Mouse (Mus musculus): ENCODE data around the gene Gm20696.

Gene Gm20696

GRCm38 (mm10) chr6:99523679-99524370 is 142.8 kb downstream of the Gm20696 start:
- in situ Hi-C loops (cut with MboI, MseI), result loop anchor here in 1 of 2 experiments (5.0 to 10.0 kb wide), 2 partner anchors 252 to 489 kb away; no protein-coding TSS in a partner anchor

- in situ Hi-C loops (cut with MboI, MseI), result loop anchor here in 1 of 2 experiments (5.0 to 10.0 kb wide), 2 partner anchors 251 to 488 kb away; no protein-coding TSS in a partner anchor
Measured at GRCm38 (mm10) chr6:99523109-99523632, 143.4 kb downstream of the Gm20696 start.

GRCm38 (mm10) chr6:99522359-99523108 is 144.1 kb downstream of the Gm20696 start, which contains the start of gene Foxp1:
TSS of gene Foxp1 (minus strand) at chr6:99522721.
- in situ Hi-C loops (cut with MboI, MseI), result loop anchor here in 1 of 2 experiments (5.0 to 10.0 kb wide), 2 partner anchors 250 to 488 kb away; no protein-coding TSS in a partner anchor

GRCm38 (mm10) chr6:99521641-99522358 is 144.8 kb downstream of the Gm20696 start:
- in situ Hi-C loops (cut with MboI, MseI), result loop anchor here in 1 of 2 experiments (5.0 to 10.0 kb wide), 2 partner anchors 249 to 487 kb away; no protein-coding TSS in a partner anchor

GRCm38 (mm10) chr6:99521038-99521640 is 145.5 kb downstream of the Gm20696 start:
- in situ Hi-C loops (cut with MboI, MseI), result loop anchor here in 1 of 2 experiments (5.0 to 10.0 kb wide), 2 partner anchors 249 to 486 kb away; no protein-coding TSS in a partner anchor

GRCm38 (mm10) chr6:99520676-99521037 is 145.9 kb downstream of the Gm20696 start:
- in situ Hi-C loops (cut with MboI, MseI), result loop anchor here in 1 of 2 experiments (5.0 to 10.0 kb wide), 2 partner anchors 248 to 486 kb away; no protein-coding TSS in a partner anchor

- in situ Hi-C loops (cut with MboI, MseI), result loop anchor here in 1 of 2 experiments (5.0 to 10.0 kb wide), 2 partner anchors 248 to 485 kb away; no protein-coding TSS in a partner anchor
Measured at GRCm38 (mm10) chr6:99519806-99520675, 146.6 kb downstream of the Gm20696 start.

- in situ Hi-C loops (cut with MboI, MseI), result no loop called here
Measured at GRCm38 (mm10) chr6:99519052-99519451, 147.5 kb downstream of the Gm20696 start.

- in situ Hi-C loops (cut with MboI, MseI), result no loop called here
Measured at GRCm38 (mm10) chr6:99515667-99516199, 150.9 kb downstream of the Gm20696 start.

GRCm38 (mm10) chr6:99511862-99512261 is 154.7 kb downstream of the Gm20696 start:
- in situ Hi-C loops (cut with MboI, MseI), result no loop called here

- in situ Hi-C loops (cut with MboI, MseI), result loop anchor here in 1 of 2 experiments (10.0 kb wide), 1 partner anchor 1704 kb away; the partner anchor contains the start of gene Mitf
Measured at GRCm38 (mm10) chr6:99509189-99509592, 157.4 kb downstream of the Gm20696 start.

- in situ Hi-C loops (cut with MboI, MseI), result loop anchor here in 1 of 2 experiments (10.0 kb wide), 1 partner anchor 1702 kb away; the partner anchor contains the start of gene Mitf
Measured at GRCm38 (mm10) chr6:99506816-99507215, 159.8 kb downstream of the Gm20696 start.

GRCm38 (mm10) chr6:99503741-99504140 is 162.9 kb downstream of the Gm20696 start:
- in situ Hi-C loops (cut with MboI, MseI), result loop anchor here in 1 of 2 experiments (10.0 kb wide), 1 partner anchor 1699 kb away; the partner anchor contains the start of gene Mitf

- in situ Hi-C loops (cut with MboI, MseI), result loop anchor here in 1 of 2 experiments (10.0 kb wide), 1 partner anchor 1698 kb away; the partner anchor contains the start of gene Mitf
Measured at GRCm38 (mm10) chr6:99502727-99503126, 163.9 kb downstream of the Gm20696 start.

GRCm38 (mm10) chr6:99502314-99502713 is 164.3 kb downstream of the Gm20696 start:
- in situ Hi-C loops (cut with MboI, MseI), result loop anchor here in 1 of 2 experiments (10.0 kb wide), 1 partner anchor 1698 kb away; the partner anchor contains the start of gene Mitf

GRCm38 (mm10) chr6:99500570-99501270 is 165.9 kb downstream of the Gm20696 start:
- in situ Hi-C loops (cut with MboI, MseI), result loop anchor here in 1 of 2 experiments (10.0 kb wide), 1 partner anchor 1696 kb away; the partner anchor contains the start of gene Mitf

GRCm38 (mm10) chr6:99498082-99498481 is 168.5 kb downstream of the Gm20696 start:
- in situ Hi-C loops (cut with MboI, MseI), result no loop called here

- in situ Hi-C loops (cut with MboI, MseI), result no loop called here
Measured at GRCm38 (mm10) chr6:99496114-99496513, 170.5 kb downstream of the Gm20696 start.

Data from T-helper 17 cell (primary cell).